Mouse (Mus musculus) thymus, adult 2 months (tissue): ENCODE data around the gene Safb2. TPM values are rescaled to one million over a fixed set of nuclear protein-coding genes. Genes with fewer than 3 reads are reported as not detected.

Experiments
- DNase-seq: peaks from one replicate; pipeline ENCODE4 v3.0.0; 2021
- H3K27ac ChIP-seq: fragments of 200-500 bp; 2 replicates; pipeline ENCODE4 v1.5.1; 2012; ENCODE audit warnings: low read length, control low read depth; ENCODE audit not compliant: control insufficient read depth, insufficient read depth
- H3K27me3 ChIP-seq: fragments of 200-500 bp; 2 replicates; pipeline ENCODE4 v1.6.1; 2012; ENCODE audit warnings: mild to moderate bottlenecking, low read length, moderate library complexity, mixed read lengths; ENCODE audit not compliant: control insufficient read depth, insufficient read depth
- H3K36me3 ChIP-seq: fragments of 200-500 bp; 2 replicates; pipeline ENCODE4 v1.6.1; 2012; ENCODE audit warnings: mild to moderate bottlenecking, low read length, moderate library complexity; ENCODE audit not compliant: control insufficient read depth, insufficient read depth
- H3K4me1 ChIP-seq: fragments of 200-500 bp; replicated peaks from 2 replicates; pipeline ENCODE4 v1.6.1; 2012; ENCODE audit warnings: low read length; ENCODE audit not compliant: control insufficient read depth, insufficient read depth
- H3K4me3 ChIP-seq: fragments of 200-500 bp; 2 replicates; pipeline ENCODE4 v1.5.1; 2012; ENCODE audit warnings: mild to moderate bottlenecking, low read length, control low read depth, moderate library complexity; ENCODE audit not compliant: control insufficient read depth, insufficient read depth
- CTCF ChIP-seq: fragments of 200-500 bp; IDR thresholded peaks from 2 replicates; pipeline ENCODE4 v1.5.1; 2012; ENCODE audit warnings: mild to moderate bottlenecking, control low read depth, low read length, moderate library complexity, borderline replicate concordance; ENCODE audit not compliant: control insufficient read depth, poor library complexity, insufficient read depth; ENCODE audit errors: extremely low read depth
- POLR2A ChIP-seq: fragments of 200-500 bp; IDR thresholded peaks from 2 replicates; pipeline ENCODE4 v1.6.1; 2012; ENCODE audit warnings: mild to moderate bottlenecking, low read length, control low read depth, moderate library complexity; ENCODE audit not compliant: control insufficient read depth, poor library complexity, insufficient read depth; ENCODE audit errors: extremely low read depth
- WGBS: fragments of 180-500 bp; shearing (Covaris S2); methylation state at CpG from one replicate; pipeline ENCODE4 v1.1.7; 2018; 5-methylcytosine and 5-hydroxymethylcytosine counted together
- polyA plus RNA-seq: library from polyadenylated mRNA; depleted of rRNA; stranded (reverse); fragments of >200 nt; gene quantifications from 2 replicates; pipeline ENCODE4 v1.2.3, GENCODE M21; 2012

Safb2 gene
- polyA plus RNA-seq, 1 experiment, result 196 TPM

- WGBS, result 95% methylated on average over 9 of the region's 9 CpGs
- H3K27ac ChIP-seq, result no peak overlapping the region
- TF ChIP-seq POLR2A (no peak), CTCF (no peak)
- no peak for DNase-seq
- H3K4me1 ChIP-seq, result peaks cover 7% of the 10 kb centered on the region
- H3K4me3 ChIP-seq, result no peak overlapping the region
- H3K36me3 ChIP-seq, result peaks cover 75% of the 10 kb centered on the region
- no peaks in the 10 kb centered on the region for H3K27me3 ChIP-seq
Observed at GRCm38 (mm10) chr17:56604070-56604380, 19.6 kb upstream of the Safb2 start.

GRCm38 (mm10) chr17:56603186-56604069 lies 19.0 kb upstream of the Safb2 start:
- no peak for TF ChIP-seq CTCF
- no peak for TF ChIP-seq POLR2A
- no peak for DNase-seq
- peaks cover 1% of the 10 kb centered on the region for H3K4me1 ChIP-seq
- H3K36me3 ChIP-seq, result peaks cover 75% of the 10 kb centered on the region
- no peaks in the 10 kb centered on the region for H3K27me3 ChIP-seq
- 99% methylated on average over 28 of the region's 28 CpGs for WGBS
- no peak overlapping the region for H3K27ac ChIP-seq
- no peak overlapping the region for H3K4me3 ChIP-seq

- TF ChIP-seq CTCF (no peak), POLR2A (no peak)
- no peak overlapping the region for H3K27ac ChIP-seq
- peaks cover 85% of the 10 kb centered on the region for H3K36me3 ChIP-seq
- WGBS, result 94% methylated on average over 8 of the region's 8 CpGs
- no peaks in the 10 kb centered on the region for H3K27me3 ChIP-seq
- H3K4me1 ChIP-seq, result no peaks in the 10 kb centered on the region
- DNase-seq, result no peak
- H3K4me3 ChIP-seq, result no peak overlapping the region
Observed at GRCm38 (mm10) chr17:56593527-56594271, 9.3 kb upstream of the Safb2 start.

GRCm38 (mm10) chr17:56592553-56592952 lies 8.2 kb upstream of the Safb2 start:
- Histone ChIP-seq H3K27me3 (no peaks in the 10 kb centered on the region), H3K4me3 (no peak overlapping the region), H3K27ac (no peak overlapping the region), H3K36me3 (peaks cover 85% of the 10 kb centered on the region), H3K4me1 (0 out of 2 replicates have a peak, but pooled peaks cover 2% of the 10 kb centered on the region)
- DNase-seq, result no peak
- no peak for TF ChIP-seq POLR2A
- no peak for TF ChIP-seq CTCF

GRCm38 (mm10) chr17:56588921-56589320 lies 4.5 kb upstream of the Safb2 start:
- DNase-seq, result no peak
- H3K4me3 ChIP-seq, result no peak overlapping the region
- H3K4me1 ChIP-seq, result peaks cover 9% of the 10 kb centered on the region
- no peaks in the 10 kb centered on the region for H3K27me3 ChIP-seq
- peaks cover 53% of the 10 kb centered on the region for H3K36me3 ChIP-seq
- no peak overlapping the region for H3K27ac ChIP-seq
- WGBS, result 98% methylated on average over 4 of the region's 4 CpGs
- TF ChIP-seq CTCF (no peak), POLR2A (no peak)

- no peak overlapping the region for H3K4me3 ChIP-seq
- WGBS, result 93% methylated on average over 1 of the region's 1 CpGs
- peaks cover 18% of the 10 kb centered on the region for H3K4me1 ChIP-seq
- H3K36me3 ChIP-seq, result peaks cover 41% of the 10 kb centered on the region
- no peak for TF ChIP-seq CTCF
- no peak for TF ChIP-seq POLR2A
- H3K27me3 ChIP-seq, result no peaks in the 10 kb centered on the region
- DNase-seq, result no peak
- no peak overlapping the region for H3K27ac ChIP-seq
Observed at GRCm38 (mm10) chr17:56587773-56588172, 3.4 kb upstream of the Safb2 start.
